Mouse (Mus musculus) G1E (cell line): ENCODE measurements at regions not wholly inside any gene's neighbourhood (a gene's known extent, or its start where the extent isn't known, plus 50 kb on each side); places are given as distances from the start of the nearest gene placed in this dataset.

Source experiments
- ATAC-seq: 2 replicates; pipeline ENCODE4 v1.8.0; 2016; ENCODE audit warnings: mild to moderate bottlenecking; ENCODE audit not compliant: insufficient number of reproducible peaks, poor library complexity, low FRiP score, severe bottlenecking; ENCODE audit errors: extremely low read depth
- DNase-seq: peaks from one replicate; pipeline ENCODE4 v3.0.0; 2012; ENCODE audit warnings: low spot score
- H3K27me3 ChIP-seq: 2 replicates; pipeline ENCODE4 v1.6.1; 2012; ENCODE audit warnings: mild to moderate bottlenecking, low read length, inconsistent platforms; ENCODE audit not compliant: insufficient read depth
- H3K36me3 ChIP-seq: replicated peaks from 2 replicates; pipeline ENCODE3; 2012; ENCODE audit warnings: mild to moderate bottlenecking, inconsistent platforms
- H3K4me1 ChIP-seq: 2 replicates; pipeline ENCODE4 v1.6.1; 2012; ENCODE audit warnings: low read depth, low read length, inconsistent platforms, mixed read lengths; ENCODE audit not compliant: insufficient read depth
- H3K4me3 ChIP-seq: 2 replicates; pipeline ENCODE4 v1.5.1; 2012; ENCODE audit warnings: low read depth, mild to moderate bottlenecking, inconsistent platforms, low read length, moderate library complexity, mixed read lengths
- H3K9me3 ChIP-seq: replicated peaks from 2 replicates; pipeline ENCODE4 v1.6.1; 2012; ENCODE audit warnings: inconsistent platforms
- CTCF ChIP-seq: IDR thresholded peaks from 2 replicates; pipeline ENCODE4 v1.5.1; 2012; ENCODE audit warnings: low read depth, low read length, inconsistent platforms, mixed read lengths
- GATA1 ChIP-seq: IDR thresholded peaks from 2 replicates; pipeline ENCODE4 v1.6.1; 2012; ENCODE audit warnings: borderline replicate concordance, low read length, inconsistent platforms, mixed read lengths
- GATA2 ChIP-seq: IDR thresholded peaks from 2 replicates; pipeline ENCODE4 v1.6.1; 2012; ENCODE audit warnings: low read depth, low read length, inconsistent platforms, borderline replicate concordance
- POLR2AphosphoS5 ChIP-seq: IDR thresholded peaks from 2 replicates; pipeline ENCODE4 v1.6.1; 2012; ENCODE audit warnings: low read depth, low read length, inconsistent platforms; ENCODE audit not compliant: insufficient replicate concordance
- TAL1 ChIP-seq: conservative IDR thresholded peaks from 2 replicates; pipeline ENCODE4 v1.6.1; 2012; ENCODE audit warnings: low read depth, low read length, inconsistent platforms, mixed read lengths

DNA sequence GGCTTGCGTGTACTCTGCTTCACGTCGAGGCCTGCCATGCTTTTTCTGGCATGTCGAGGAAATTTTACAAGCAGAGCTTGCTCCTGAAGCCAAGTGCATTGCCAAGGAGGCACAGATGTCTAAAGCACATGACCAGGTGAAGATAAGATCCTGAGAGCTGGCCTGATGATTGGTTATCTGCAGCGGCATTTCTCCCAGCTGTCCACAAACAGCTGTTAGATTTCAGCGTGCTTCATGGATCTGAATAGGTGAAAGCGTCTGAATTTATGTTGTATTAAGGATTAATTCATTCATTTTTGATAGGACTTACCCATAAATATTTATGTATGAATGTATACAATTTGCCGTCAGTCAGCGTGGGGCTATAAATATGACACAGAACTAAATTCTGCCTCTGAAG lies 327.7 kb downstream of the Gpat3 start:
- no peaks in the 10 kb centered on the region for H3K4me1 ChIP-seq
- TF ChIP-seq TAL1 (no peak), POLR2AphosphoS5 (no peak), CTCF (no peak), GATA1 (no peak), GATA2 (no peak)
- H3K27me3 ChIP-seq: no peaks in the 10 kb centered on the region
- ATAC-seq (no peak), DNase-seq (no peak)
- no peak overlapping the region for H3K4me3 ChIP-seq
- no peaks in the 10 kb centered on the region for H3K36me3 ChIP-seq
- H3K9me3 ChIP-seq: peaks cover 48% of the 10 kb centered on the region

DNA sequence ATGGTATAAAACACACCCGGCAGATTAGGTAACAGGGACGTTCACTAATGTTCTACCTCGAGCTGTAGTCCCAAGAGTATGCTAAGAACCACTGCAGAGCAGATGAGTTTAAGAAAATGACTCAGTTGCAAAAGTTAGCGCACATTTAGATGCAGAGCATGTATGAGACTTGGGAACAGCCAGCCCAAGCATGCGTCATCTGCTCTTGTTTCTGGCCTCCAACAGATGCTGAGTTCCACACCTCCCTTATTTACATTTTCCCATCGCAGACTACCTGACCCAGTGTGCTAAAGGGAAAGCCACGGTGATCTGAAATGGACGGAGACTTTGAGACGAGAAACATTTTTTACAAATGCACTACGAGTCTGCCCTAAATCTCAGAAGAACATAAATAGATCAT lies 327.3 kb downstream of the Gpat3 start:
- no peak for ATAC-seq
- DNase-seq: no peak
- H3K9me3 ChIP-seq: peaks cover 49% of the 10 kb centered on the region
- no peaks in the 10 kb centered on the region for H3K36me3 ChIP-seq
- H3K4me3 ChIP-seq: no peak overlapping the region
- no peak for TF ChIP-seq GATA2
- TF ChIP-seq POLR2AphosphoS5: no peak
- no peak for TF ChIP-seq CTCF
- TF ChIP-seq TAL1: no peak
- no peak for TF ChIP-seq GATA1
- no peaks in the 10 kb centered on the region for H3K27me3 ChIP-seq
- no peaks in the 10 kb centered on the region for H3K4me1 ChIP-seq

DNA sequence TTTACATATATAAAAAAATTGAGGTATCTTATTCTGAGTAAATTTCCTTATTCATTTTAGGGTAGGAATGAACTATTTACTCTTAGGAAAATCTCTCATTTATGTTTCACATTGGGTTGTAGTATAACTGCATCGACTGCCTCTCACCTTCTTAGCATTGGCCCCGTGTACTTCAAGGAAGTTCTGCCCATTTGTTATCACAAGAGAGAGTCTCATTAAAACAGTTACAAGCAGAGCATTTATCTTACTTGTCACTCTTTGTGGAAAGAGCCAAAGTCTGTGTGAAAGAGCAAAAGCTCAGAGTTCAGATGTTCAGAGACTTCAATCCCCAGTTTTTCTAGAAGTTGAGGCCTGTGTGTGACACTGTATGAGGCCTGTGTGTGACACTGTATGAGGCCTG lies 323.6 kb downstream of the Gpat3 start:
- DNase-seq (no peak), ATAC-seq (no peak)
- no peak overlapping the region for H3K4me3 ChIP-seq
- H3K9me3 ChIP-seq: peaks cover 52% of the 10 kb centered on the region
- H3K36me3 ChIP-seq: no peaks in the 10 kb centered on the region
- H3K4me1 ChIP-seq: no peaks in the 10 kb centered on the region
- no peaks in the 10 kb centered on the region for H3K27me3 ChIP-seq
- TF ChIP-seq CTCF (no peak), GATA2 (no peak), GATA1 (no peak), TAL1 (no peak)

DNA sequence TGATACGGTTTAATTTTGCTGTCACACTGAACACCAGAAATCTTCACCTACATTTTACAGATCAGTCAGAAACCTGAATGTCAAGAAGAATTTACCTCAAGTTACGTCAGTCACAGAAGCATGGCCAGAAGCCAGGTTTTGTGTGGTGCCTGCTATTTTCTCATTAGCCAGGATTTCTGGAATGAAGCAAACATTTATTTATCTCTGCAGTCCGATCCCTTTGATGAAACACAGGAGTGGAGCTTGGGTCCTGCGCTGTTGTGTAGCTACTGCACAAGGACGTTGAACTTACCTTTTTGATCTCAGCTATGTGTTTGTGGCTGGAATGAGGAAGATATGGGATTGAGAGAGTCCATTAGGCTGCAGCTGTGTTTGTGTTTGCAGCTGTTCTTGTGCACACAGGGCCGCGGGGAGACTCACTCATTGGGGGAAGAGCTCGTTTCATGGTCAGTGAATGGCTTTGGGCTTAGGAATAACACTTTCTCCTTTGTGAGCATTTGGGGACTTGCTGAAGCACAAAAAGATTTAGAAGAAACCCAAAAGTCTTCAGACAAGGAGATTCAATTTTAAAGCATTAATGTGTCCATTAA lies 318.2 kb downstream of the Gpat3 start:
- Histone ChIP-seq H3K4me3 (no peak overlapping the region), H3K9me3 (peaks cover 46% of the 10 kb centered on the region), H3K27me3 (no peaks in the 10 kb centered on the region), H3K4me1 (no peaks in the 10 kb centered on the region), H3K36me3 (no peaks in the 10 kb centered on the region)
- DNase-seq (no peak), ATAC-seq (no peak)
- TF ChIP-seq POLR2AphosphoS5: no peak
- TF ChIP-seq GATA2: no peak
- no peak for TF ChIP-seq CTCF
- TF ChIP-seq TAL1: no peak
- no peak for TF ChIP-seq GATA1

DNA sequence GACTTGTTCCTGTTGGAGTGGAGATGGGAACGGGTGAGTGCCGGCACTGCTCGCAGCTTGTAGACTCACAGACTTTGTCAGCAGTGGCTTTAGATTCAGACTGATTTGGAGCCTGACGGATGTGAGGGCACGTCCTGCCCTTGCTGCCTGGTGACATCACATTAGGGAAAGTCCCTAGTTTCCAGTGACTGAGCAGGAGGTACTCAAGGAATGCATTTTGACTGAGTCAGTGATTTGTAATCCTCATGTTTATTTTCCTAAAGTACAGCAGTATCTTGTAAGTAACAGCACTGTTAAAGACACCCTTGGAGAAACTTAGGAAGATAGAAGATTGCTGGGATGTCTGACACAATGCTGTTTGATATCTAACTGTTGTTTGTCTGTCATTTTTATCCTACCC lies 317.6 kb downstream of the Gpat3 start:
- no peaks in the 10 kb centered on the region for H3K36me3 ChIP-seq
- H3K27me3 ChIP-seq: no peaks in the 10 kb centered on the region
- H3K4me1 ChIP-seq: no peaks in the 10 kb centered on the region
- no peak for DNase-seq
- no peak for TF ChIP-seq POLR2AphosphoS5
- TF ChIP-seq CTCF: no peak
- no peak for TF ChIP-seq TAL1
- no peak for TF ChIP-seq GATA1
- TF ChIP-seq GATA2: no peak
- peaks cover 43% of the 10 kb centered on the region for H3K9me3 ChIP-seq
- no peak for ATAC-seq
- no peak overlapping the region for H3K4me3 ChIP-seq

DNA sequence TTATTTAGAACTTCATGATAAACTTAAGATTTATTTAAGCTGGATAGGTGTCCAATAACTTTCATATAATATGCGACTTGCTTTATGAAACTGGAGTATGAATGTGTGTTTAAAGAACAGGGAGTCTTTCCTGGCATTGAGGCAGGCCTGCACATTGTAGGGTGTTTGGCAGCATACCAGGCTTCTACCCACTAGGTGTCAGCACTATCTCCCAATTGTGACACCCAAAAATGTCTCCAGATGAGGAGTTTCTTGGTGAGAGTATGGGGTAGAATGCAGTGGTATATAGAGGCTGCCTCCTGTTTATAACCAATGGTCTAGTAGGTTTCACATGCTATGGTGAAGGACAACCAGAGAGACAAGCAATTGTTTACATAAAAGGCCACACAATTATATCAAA lies 311.9 kb downstream of the Gpat3 start:
- TF ChIP-seq POLR2AphosphoS5: no peak
- TF ChIP-seq TAL1: no peak
- TF ChIP-seq GATA2: no peak
- no peak for TF ChIP-seq CTCF
- no peak for TF ChIP-seq GATA1
- no peak for DNase-seq

DNA sequence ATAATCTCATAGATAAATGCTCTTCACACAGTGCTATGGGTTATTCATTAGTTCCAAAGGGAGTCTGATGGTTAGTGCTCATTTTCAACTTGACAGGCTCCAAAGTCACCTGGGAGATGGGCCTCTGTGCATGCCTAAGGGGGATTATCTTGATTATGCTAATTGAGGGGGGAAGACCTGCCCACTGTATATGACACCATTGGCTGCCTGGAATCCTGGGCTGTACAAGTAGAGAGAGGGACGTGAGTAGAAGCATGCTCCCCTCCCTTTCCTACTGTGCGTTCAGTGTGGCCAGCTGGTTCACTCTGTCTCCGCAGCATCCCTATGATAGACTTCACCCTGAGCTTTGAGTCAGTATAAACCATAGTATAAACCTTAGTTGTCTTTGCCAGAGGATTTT lies 300.8 kb downstream of the Gpat3 start:
- ATAC-seq: no peak
- no peak overlapping the region for H3K4me3 ChIP-seq
- H3K36me3 ChIP-seq: no peaks in the 10 kb centered on the region
- DNase-seq: no peak
- H3K9me3 ChIP-seq: peaks cover 29% of the 10 kb centered on the region
- no peaks in the 10 kb centered on the region for H3K4me1 ChIP-seq
- TF ChIP-seq GATA1 (no peak), CTCF (no peak), POLR2AphosphoS5 (no peak), GATA2 (no peak), TAL1 (no peak)
- H3K27me3 ChIP-seq: no peaks in the 10 kb centered on the region

More for the DNA sequence above, 311.9 kb downstream of the Gpat3 start:
- no peak for ATAC-seq
- Histone ChIP-seq H3K4me1 (no peaks in the 10 kb centered on the region), H3K36me3 (no peaks in the 10 kb centered on the region), H3K9me3 (peaks cover 23% of the 10 kb centered on the region), H3K4me3 (no peak overlapping the region), H3K27me3 (no peaks in the 10 kb centered on the region)
